Mouse (Mus musculus) natural killer cell, adult 2 months (primary cell): ENCODE results near the gene Iqcb1.
A peak's percentile ranks its signal among the peaks of the same experiment; 100 is the strongest.
"Not testable (repeated sequence)": the region's sequence is repeated elsewhere in the genome, so short reads cannot be mapped to it uniquely, and the experiment has no call there.

Source experiments
- DNase-seq, 2 experiments: peaks; one replicate each; pipeline ENCODE4 v3.0.0; 2022; ENCODE audit warnings: low spot score in 2 of 2

Iqcb1 gene

DNA sequence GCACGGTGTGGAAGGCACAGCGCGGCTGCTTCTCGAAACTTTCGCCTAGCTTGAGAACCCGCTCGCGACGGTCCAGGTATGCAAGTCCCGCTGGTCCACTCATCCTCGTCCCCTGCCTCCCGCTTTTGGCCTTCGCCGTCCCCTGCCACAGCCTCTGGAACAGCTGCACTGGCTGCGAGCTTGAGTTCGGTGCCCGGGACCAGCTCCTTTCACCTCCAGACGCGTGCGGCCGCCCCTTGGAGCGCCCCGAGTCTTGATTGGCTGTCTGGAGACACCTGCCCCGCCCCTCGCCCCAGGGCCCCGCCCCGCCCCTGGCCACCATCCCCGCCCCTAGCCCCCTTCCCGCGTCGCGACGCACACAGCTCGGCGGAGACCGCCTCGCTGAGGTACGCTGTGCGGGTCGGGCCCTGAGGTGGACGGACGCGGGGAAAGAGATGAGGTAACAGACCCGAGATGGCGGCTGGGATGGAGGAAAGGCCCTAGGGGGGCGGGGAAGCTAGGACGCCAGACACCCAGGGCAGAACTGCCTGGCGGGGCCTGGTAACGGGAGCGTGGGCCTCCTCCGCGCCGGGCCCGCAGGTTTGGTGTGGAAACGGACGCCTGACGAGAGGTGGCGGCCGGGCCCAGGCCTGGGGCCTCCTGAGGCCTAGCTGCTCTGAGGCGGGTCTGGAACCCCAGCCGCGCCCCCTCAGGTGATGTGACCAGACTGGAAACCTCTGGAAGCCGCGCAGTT lies at the start of gene Iqcb1:
TSS of gene Iqcb1 (plus strand) at position 332 of the 733 bp plus-strand sequence.
- peak; percentile 70 to 81 for DNase-seq

DNA sequence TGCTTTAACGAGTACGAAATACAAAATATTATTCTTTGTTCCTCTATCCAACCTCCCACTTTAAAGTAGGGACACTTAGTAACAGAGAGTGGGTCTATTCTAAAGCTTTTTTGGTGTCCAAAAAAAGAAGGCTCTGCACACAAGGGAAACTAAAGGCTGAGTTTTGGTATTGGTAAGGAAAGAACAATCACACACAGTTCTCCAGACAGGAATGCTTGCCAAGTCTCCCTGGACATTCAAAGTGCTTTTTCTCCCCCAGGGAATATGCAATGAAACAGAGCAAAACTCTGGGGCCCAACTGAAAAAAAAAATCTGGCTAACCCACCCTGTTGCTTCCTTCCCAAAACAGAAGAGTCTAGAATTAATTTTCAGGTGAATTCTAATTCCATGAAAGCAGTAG lies 44.0 kb upstream of the Iqcb1 start:
- DNase-seq, result no peak

DNA sequence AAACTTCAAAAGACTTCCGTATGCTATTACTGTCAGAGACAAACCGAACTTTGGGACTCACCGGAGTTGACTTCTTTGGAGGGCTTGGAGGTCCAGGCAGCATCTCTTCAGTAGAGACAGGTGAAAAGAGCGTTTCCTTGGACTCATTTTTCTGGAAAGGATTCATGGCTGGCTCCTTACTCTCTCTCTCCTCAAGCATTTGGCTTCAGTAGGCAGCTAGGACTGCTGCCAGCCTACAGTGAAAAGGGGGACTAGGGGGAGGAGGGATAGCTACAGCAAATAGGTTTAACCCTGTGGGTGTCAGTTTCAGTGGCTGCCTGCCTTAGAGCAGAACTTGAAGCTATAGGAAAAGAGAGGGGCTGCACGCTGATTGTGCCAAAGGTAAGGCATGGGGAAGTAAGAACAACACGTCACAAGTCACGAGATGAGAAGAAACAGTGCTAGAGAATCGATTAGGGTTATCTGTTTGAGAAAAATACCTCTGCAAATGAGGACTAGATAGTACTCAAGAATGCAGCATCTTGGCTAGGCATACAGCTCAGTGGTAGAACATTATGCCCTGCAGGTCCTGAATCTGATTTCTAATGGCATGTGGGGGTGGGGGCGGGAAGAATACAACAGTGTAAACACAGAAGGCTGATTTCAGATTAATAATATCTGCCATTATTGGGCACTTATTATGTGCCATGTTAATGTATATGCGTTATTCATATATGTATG lies 43.4 kb upstream of the Iqcb1 start, which contains the start of gene Slc15a2:
TSS of gene Slc15a2 (minus strand) at position 369 of the 720 bp plus-strand sequence.
- DNase-seq, result no peak

DNA sequence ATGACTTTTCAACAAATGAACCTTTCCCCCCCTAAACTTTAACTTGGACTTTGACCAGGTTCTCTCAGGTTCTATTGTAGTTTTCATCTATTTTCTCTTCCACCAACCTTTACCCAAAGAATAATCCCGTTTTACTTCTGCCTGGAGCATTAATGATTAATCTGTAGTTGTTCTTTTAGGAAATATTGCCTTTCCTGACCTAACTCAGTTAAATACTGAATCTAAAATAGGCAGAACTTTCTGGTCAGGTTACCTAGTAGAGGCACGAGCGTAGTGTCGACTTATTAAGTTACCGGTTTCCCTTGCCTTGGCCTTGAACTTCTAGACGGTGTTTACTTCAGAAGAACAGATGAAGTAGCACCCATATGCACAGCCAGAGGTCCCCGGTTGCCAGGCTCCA lies 41.7 kb upstream of the Iqcb1 start:
- no peak for DNase-seq

DNA sequence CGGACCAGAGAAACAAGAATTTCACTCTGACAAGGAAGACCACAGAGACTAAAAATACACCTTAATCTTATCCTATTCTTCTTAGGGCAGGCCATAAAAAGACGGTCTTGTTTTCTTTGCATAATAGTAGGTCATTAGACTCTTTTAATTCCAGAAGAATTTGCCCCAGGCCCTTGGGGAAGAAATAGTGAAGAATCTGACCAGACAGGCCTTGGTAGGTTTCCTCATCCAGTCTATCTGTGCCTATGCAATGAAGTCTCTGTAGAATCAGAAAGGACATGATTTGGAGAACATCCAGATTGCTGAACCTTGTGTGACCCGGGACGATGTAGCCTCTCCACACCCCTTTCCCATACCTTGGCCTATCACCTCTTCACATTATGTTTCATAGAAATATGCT lies 38.0 kb upstream of the Iqcb1 start:
- DNase-seq, result no peak

DNA sequence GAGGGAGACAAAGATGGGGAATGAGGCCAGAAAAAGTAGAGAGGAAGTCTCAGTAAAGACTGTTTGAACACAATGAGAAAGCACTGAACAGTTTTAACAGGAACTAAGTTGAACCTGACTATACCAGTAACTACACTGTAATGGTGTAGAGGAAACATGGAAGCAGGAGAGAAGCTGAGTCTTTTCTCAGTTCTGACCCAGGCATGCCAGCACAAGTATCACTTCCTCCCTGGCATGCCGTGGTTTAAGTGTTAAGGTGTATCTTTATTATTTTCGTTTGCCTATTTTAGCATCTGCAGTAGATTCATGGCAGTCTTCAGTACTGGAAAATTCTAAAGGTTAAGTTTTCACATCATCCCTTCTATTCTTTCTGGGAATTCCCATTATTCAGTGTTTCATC lies 33.2 kb upstream of the Iqcb1 start:
- no peak for DNase-seq

DNA sequence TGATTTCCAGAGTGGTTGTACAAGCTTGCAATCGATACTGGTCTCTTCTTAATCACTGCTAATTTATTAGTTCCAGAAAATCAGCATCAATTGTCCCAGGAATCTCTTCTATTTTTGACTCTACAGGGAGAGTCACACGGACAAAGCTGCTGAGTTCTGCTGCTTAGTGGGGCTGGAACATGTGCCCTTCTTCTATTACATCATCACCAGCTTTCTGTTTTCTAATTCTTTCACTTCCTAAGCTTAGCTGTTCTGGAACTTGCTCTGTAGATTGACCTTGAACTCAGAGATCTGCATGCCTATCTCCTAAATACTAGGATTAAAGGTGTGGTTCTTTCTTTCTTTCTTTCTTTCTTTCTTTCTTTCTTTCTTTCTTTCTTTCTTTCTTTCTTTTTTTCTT lies 29.9 kb upstream of the Iqcb1 start:
- no peak for DNase-seq

DNA sequence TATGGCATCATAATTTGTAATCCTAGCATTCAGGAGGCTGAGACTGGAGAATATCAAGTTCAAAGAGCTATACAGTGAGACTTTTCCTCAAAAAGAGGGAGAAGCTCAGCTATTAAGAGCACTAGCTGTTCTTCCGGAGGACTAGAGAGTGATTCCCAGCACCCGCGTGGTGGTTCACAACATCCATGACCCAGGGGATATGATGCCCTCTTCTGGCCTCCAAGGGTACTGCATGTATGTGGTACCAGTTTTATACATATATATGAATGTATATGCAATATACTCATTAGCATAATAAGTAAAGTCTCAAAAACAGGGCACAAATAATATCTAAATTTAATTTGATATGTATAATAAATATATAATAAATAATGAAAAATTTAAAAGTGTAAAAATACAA lies 25.8 kb upstream of the Iqcb1 start:
- peak in 1 of 2 experiments; percentile 8 for DNase-seq

DNA sequence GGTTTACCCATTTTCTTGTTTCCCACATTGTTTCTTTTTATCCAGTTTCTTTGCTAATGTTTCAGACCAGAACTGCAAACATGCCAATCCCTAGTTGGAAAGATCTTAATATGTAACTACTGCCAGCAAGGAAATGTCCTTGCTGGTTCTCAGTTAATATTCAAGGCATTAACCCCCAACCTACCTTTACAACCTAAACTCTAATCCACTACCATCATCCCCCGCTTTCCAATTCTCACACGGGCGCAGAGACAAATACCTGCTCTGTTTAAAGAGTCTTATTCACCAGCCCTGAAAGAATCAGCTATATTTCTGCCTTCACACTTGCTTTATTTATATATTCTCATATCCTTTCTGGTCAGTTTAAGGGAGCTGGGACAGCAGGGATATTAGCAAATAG lies 19.6 kb upstream of the Iqcb1 start:
- DNase-seq, result no peak

DNA sequence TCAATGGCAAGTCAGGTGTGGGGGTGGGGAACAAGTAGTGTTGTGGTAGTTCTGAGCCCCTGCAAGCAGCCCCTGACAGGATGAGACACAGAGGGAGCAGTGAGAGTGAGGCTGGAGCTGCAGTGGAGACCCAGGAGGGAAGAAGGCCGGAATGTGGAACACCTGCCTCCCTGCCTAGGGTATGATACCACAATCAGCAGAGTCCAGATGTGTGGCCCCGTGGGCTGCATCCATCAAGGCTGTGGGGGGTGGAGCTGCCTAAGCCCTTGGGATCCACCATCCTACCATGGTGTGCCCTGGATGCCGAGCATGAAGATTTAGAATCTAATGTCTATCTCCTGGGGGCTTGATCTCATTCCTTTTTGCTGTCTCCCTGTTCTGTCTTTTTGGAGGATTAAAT lies 14.5 kb upstream of the Iqcb1 start:
- DNase-seq, result no peak

DNA sequence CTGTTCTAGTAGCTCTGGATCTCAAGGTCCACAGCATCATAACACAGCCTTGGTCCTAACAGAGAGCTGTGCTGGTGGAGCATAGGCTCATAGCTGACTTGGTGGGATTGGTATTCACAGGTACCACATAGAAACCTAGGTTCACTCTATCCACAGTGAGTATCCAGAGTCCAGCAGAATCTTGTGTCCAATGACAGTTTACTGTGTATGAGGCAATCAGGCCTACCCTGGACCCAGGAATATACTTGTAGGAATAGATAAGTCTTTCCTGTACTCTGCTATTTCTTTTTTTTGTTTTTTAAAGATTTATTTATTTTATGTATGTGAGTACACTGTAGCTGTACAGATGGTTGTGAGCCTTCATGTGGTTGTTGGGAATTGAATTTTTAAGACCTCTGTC lies 11.3 kb upstream of the Iqcb1 start:
- DNase-seq, result no peak

DNA sequence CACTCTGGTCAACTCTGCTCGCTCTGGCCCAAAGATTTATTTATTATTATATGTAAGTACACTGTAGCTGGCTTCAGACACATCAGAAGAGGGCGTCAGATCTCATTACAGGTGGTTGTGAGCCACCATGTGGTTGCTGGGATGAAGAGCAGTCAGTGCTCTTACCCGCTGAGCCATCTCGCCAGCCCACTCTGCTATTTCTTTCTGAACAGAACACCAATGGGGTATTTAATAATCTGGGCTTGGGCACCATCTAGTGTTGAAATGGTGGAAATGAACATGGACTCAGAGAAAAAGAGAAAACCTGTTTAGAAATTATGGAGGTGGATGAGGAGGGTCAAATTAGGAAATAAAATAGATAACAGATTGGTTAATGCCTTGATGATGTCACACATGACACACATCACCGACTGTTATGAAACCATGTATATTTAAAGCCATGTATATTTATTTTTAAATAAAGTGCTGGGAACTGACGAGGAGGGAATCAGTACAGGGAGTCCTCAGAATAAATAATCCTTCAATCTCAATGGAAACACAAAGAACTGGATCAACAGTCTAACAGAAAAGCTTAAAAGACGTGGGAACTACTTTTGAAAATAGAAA lies 10.8 kb upstream of the Iqcb1 start:
- DNase-seq, result peak; percentile 66 to 80

DNA sequence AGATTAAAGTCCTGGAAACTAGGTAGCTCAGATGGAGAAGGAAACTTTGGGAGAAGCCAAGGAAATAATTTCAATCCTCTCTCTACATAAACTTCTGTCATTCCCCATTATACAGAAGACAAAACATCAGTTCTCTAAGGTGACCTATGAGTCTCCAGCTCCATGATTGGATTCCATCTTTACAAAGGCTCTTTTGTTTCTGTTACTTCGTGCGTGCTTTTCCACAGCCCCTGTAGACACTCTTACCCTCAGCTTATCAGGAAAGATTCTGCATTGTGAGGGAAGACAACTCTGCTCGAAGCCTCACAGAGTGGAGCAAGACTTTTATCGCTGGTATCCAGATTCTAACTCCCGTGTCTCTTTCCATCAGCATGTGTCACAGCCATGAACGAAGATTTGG lies 8.2 kb upstream of the Iqcb1 start:
- no peak for DNase-seq

DNA sequence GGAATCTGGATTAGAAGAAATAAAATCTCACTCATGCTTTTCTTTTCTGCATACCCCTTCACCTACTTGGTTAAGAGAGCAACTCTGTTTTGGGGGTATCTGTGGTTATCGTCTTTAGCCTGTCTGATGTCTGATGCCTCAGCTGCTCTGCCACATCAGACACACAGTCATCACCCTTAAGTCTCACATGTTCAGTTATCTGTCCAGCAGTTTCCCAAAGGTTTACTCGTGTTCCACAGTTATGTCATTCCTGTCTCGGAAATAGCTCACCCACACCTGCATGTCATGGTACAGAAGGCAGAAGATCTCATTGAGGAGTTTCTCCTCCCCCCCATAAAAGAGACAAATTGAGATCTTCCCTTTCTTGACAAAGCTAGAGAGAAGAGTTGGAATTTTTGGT lies 7.4 kb upstream of the Iqcb1 start:
- DNase-seq, result no peak

DNA sequence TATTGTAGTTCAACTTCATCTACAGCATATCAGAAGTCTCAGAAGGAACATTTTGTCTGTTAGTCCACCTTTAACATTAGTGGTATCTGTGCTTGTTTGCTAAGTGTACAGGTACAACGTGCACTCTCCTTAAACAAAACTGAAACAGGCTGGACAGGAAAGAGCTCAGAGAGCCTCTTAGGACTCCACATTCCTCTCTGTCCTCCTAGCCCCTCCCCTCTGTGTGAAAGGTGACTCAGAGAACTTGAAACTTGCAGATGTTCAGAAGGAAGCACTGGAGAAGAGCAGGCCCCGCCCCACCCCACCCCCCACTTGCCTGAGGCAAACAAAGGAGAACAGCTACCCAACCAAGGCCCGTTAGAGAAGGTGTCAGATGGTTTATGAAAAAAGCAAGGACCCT lies 6.7 kb upstream of the Iqcb1 start:
- DNase-seq, result peak in 1 of 2 experiments; percentile 46

DNA sequence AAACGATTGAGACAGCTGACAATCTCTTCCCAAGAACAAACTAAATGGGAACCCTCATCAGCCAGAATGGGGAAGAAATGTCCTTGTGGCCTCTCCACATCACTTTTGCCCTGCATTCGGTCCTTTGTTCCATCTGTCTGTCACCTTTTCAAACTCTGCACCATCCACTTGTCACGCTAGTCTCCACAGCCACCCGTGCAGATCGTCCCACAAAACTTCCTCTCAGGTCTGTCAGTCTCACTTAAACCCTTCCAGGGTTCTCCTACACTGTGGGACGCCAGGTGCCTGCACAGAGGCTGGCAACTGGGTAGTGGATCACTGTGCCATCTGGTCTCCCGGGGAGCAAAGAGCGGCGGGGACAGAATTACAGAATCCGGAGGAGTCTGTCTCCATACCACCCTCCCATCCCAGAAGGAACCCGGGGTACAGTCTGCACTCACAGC lies 553 bp upstream of the Iqcb1 start:
- no peak for DNase-seq

DNA sequence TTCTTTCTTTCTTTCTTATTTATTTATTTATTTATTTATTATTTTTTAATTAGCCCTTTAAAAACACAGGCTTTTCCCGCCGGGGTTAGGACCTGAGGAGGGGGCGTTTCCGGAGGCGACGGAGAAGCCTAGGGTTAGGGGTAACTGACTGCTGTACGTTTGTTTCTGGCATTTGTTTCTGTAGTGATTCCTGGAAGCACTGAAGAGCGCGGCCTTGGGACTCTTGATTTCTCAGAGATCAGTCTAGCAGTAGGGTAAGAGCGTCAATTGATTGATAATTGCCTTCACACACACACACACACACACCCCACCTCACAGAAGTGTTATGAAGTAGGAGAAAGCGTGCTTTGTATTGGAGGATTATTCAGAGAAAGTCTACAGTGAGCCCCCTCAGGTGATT lies 635 bp downstream of the Iqcb1 start:
- no peak for DNase-seq

DNA sequence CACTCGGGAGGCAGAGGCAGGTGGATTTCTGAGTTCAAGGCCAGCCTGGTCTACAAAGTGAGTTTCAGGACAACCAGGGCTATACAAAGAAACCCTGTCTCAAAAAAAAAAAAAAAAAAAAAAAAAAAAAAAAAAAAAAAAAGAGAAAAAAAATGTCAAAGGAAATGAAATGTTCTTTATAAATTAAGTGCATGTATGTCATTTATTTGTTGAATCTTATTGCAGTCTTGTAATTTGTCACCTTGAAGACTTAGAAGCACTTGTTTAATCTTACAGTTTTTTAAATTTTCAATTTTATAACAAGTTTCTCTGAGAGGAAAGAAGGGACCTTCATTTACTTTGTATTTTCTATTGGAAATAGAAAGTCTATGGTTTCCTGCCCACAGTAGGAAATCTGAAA lies 18.7 kb downstream of the Iqcb1 start:
- DNase-seq, result not testable (repeated sequence)

DNA sequence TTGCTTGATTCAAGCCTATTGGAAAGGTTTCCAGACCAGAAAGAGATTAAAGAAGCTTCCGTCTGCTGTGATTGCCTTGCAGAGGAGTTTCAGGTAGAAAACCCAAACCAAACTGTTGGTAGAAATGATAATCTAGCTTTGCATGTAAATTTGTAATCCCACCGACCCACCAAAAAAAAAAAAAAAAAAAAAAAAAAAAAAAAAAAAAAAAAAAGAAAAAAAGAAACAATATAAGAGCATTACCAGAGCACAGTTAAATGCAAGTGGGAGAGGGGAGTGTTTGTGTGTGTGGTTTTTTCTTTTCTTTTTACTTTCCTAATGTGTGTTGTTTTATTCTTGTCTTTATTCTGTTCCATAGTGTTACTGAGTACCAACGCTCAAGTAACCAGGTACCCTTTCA lies 23.0 kb downstream of the Iqcb1 start:
- DNase-seq, result no peak

DNA sequence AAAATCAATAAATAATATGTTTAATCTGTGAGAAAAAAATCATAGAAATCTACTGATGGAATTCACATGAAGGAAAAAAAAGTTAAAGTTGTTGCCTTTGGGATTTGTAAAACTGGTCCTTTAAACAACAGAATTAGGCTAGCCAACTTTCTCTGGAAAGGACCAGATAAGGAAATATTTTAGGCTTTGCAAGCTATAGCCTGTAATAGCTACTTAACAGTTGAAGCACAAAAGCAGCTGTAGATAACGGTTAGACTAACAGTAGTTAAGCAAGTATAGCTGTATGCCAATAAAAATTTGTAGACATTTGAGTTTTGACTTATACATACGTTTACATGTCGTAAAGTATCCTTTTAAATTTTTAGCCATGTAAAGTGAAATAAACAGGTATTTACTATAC lies 35.4 kb downstream of the Iqcb1 start:
- DNase-seq, result no peak

DNA sequence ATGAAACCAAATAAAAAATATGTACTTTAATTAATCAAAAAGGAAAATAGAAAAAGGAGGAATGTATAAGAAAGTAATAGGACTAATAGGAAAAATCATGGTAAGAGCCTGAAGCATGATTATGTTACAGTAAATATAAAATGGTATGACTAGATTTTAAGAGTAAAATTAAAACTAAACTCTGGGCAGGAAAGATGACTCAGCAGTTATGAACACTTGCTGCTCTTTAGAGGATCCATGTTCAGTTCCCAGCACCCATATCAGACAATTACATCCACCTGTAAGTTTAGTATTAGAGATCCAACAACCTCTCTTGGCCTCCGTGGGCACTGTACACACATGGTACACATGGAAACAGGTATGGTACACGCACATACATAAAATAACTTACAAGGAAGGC lies 41.3 kb downstream of the Iqcb1 start:
- DNase-seq, result no peak

DNA sequence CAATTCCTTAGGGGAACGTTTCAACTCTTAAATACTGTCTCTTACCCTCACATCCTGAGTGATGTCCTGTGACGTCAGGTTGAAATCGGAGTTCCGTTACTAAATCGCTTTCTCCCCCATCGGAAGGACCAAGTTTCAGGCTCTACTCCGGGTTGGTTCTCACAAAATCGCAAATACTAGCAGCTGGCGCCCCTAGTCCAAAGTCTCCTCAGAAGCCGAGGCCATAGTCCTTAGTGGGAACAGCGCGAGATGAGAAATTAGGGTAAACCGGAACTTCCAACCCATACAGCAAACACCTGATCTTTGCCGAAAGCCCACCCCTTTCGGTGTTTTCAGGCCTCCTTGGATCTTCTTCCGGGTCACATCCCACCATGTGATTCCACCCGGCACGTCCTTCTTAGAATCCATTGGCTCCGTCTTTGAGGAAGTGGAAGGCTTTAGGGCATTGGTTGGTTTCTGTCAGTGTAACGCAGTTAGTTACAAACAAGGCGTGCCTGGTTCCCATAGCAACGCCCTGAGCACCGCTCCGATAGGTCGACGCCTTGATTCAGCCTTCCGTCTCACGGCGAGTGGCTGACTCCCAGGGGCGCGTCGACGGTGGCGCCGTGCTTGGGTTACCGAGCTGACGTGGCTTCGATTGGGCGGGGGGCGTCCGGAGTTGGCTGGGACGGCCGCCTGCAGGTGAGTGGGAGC lies 46.5 kb downstream of the Iqcb1 start, which contains the start of the genes Eaf2 and Golgb1:
TSS of gene Eaf2 (minus strand) at position 421 of the 693 bp plus-strand sequence.
TSS of gene Golgb1 (plus strand) at position 558 of the 693 bp plus-strand sequence.
- DNase-seq, result peak; percentile 96 to 97
